Mouse (Mus musculus) kidney, embryonic 15.5 days (tissue): Measurements from ENCODE around the gene Zmym4. TPM values are rescaled to one million over a fixed set of nuclear protein-coding genes. Genes with fewer than 3 reads are reported as not detected.

Source experiments
- ATAC-seq: fragments of 200-750 bp; cut with Nextera tagmentation; replicated peaks from 2 replicates; pipeline ENCODE4 v1.8.0; 2017; ENCODE audit warnings: moderate TSS enrichment; ENCODE audit not compliant: low FRiP score
- H3K27ac ChIP-seq: fragments of 300-500 bp; sonication (generic); 2 replicates; pipeline ENCODE4 v1.5.1; 2015; ENCODE audit warnings: mild to moderate bottlenecking, inconsistent platforms
- H3K27me3 ChIP-seq: fragments of 300-500 bp; sonication (generic); 2 replicates; pipeline ENCODE4 v1.6.1; 2015; ENCODE audit warnings: inconsistent platforms
- H3K36me3 ChIP-seq: fragments of 300-500 bp; sonication (generic); 2 replicates; pipeline ENCODE4 v1.6.1; 2015; ENCODE audit warnings: inconsistent platforms
- H3K4me1 ChIP-seq: fragments of 300-500 bp; sonication (generic); 2 replicates; pipeline ENCODE4 v1.6.1; 2015; ENCODE audit warnings: inconsistent platforms
- H3K4me2 ChIP-seq: fragments of 300-500 bp; sonication (generic); 2 replicates; pipeline ENCODE4 v1.6.1; 2015; ENCODE audit warnings: moderate library complexity, mild to moderate bottlenecking, inconsistent platforms
- H3K4me3 ChIP-seq: fragments of 300-500 bp; sonication (generic); replicated peaks from 2 replicates; pipeline ENCODE4 v1.5.1; 2015; ENCODE audit warnings: mild to moderate bottlenecking, inconsistent platforms
- H3K9ac ChIP-seq: fragments of 300-500 bp; sonication (generic); 2 replicates; pipeline ENCODE4 v1.6.1; 2015; ENCODE audit warnings: mild to moderate bottlenecking, inconsistent platforms
- H3K9me3 ChIP-seq: fragments of 300-500 bp; sonication (generic); replicated peaks from 2 replicates; pipeline ENCODE4 v1.6.1; 2016; ENCODE audit warnings: inconsistent platforms
- WGBS: fragments of 180-500 bp; shearing (Covaris S2); methylation state at CpG from one replicate; pipeline ENCODE4 v1.1.7; 2015; ENCODE audit warnings: mixed read lengths; 5-methylcytosine and 5-hydroxymethylcytosine counted together
- polyA plus RNA-seq: library from polyadenylated mRNA; unstranded; fragments of >200 nt; fragmentation: Nextera tagmentation; extraction: Ambion mirVana; gene quantifications from 2 replicates; pipeline ENCODE4 v1.2.1, GENCODE M21; 2015

Gene Zmym4
- polyA plus RNA-seq, 1 experiment from 2014 or later: 20.3 TPM

- no peaks in the 10 kb centered on the region for H3K9me3 ChIP-seq
- no peak for ATAC-seq
- H3K9ac ChIP-seq: no peak overlapping the region
- H3K4me3 ChIP-seq: no peak overlapping the region
- peaks cover 61% of the 10 kb centered on the region for H3K36me3 ChIP-seq
- no peaks in the 10 kb centered on the region for H3K27me3 ChIP-seq
- H3K4me1 ChIP-seq: peaks cover 4% of the 10 kb centered on the region
- H3K27ac ChIP-seq: no peak overlapping the region
- H3K4me2 ChIP-seq: no peak overlapping the region
- 78% methylated on average over 4 of the region's 4 CpGs for WGBS
Observed at GRCm38 (mm10) chr4:126845664-126846063, 122.3 kb downstream of the Zmym4 start.

GRCm38 (mm10) chr4:126842911-126843310, 125.0 kb downstream of the Zmym4 start:
- Histone ChIP-seq H3K9ac (no peak overlapping the region), H3K27me3 (no peaks in the 10 kb centered on the region), H3K27ac (no peak overlapping the region), H3K4me3 (no peak overlapping the region), H3K4me2 (no peak overlapping the region), H3K4me1 (no peaks in the 10 kb centered on the region), H3K9me3 (no peaks in the 10 kb centered on the region), H3K36me3 (peaks cover 51% of the 10 kb centered on the region)
- 46% methylated on average over 3 of the region's 3 CpGs for WGBS
- ATAC-seq: no peak

- WGBS: 87% methylated on average over 15 of the region's 15 CpGs
- Histone ChIP-seq H3K27me3 (no peaks in the 10 kb centered on the region), H3K4me3 (no peak overlapping the region), H3K36me3 (peaks cover 49% of the 10 kb centered on the region), H3K9me3 (no peaks in the 10 kb centered on the region), H3K9ac (no peak overlapping the region), H3K27ac (no peak overlapping the region), H3K4me1 (no peaks in the 10 kb centered on the region), H3K4me2 (no peak overlapping the region)
- no peak for ATAC-seq
Observed at GRCm38 (mm10) chr4:126840996-126841560, 126.9 kb downstream of the Zmym4 start.

- Histone ChIP-seq H3K27ac (no peak overlapping the region), H3K9ac (no peak overlapping the region), H3K4me3 (no peak overlapping the region), H3K4me2 (no peak overlapping the region), H3K36me3 (peaks cover 51% of the 10 kb centered on the region), H3K9me3 (no peaks in the 10 kb centered on the region), H3K27me3 (no peaks in the 10 kb centered on the region), H3K4me1 (no peaks in the 10 kb centered on the region)
- 17% methylated on average over 7 of the region's 7 CpGs for WGBS
- ATAC-seq: no peak
Observed at GRCm38 (mm10) chr4:126839873-126840272, 128.1 kb downstream of the Zmym4 start.

- H3K9ac ChIP-seq: no peak overlapping the region
- no peak for ATAC-seq
- no peak overlapping the region for H3K4me3 ChIP-seq
- no peaks in the 10 kb centered on the region for H3K27me3 ChIP-seq
- H3K9me3 ChIP-seq: no peaks in the 10 kb centered on the region
- no peak overlapping the region for H3K27ac ChIP-seq
- no peak overlapping the region for H3K4me2 ChIP-seq
- peaks cover 51% of the 10 kb centered on the region for H3K36me3 ChIP-seq
- H3K4me1 ChIP-seq: no peaks in the 10 kb centered on the region
- whole genome bisulfite sequencing: 72% methylated on average over 7 of the region's 7 CpGs
Observed at GRCm38 (mm10) chr4:126838799-126839198, 129.1 kb downstream of the Zmym4 start.

GRCm38 (mm10) chr4:126831122-126831521, 136.8 kb downstream of the Zmym4 start:
- Histone ChIP-seq H3K4me3 (no peak overlapping the region), H3K27ac (no peak overlapping the region), H3K36me3 (peaks cover 46% of the 10 kb centered on the region), H3K9ac (no peak overlapping the region), H3K9me3 (no peaks in the 10 kb centered on the region), H3K4me1 (no peaks in the 10 kb centered on the region), H3K27me3 (no peaks in the 10 kb centered on the region), H3K4me2 (no peak overlapping the region)
- no peak for ATAC-seq
- 97% methylated on average over 5 of the region's 5 CpGs for WGBS

GRCm38 (mm10) chr4:126823917-126824316, 144.0 kb downstream of the Zmym4 start:
- no peak for ATAC-seq
- Histone ChIP-seq H3K36me3 (peaks cover 9% of the 10 kb centered on the region; the same call in 1 of the 2 replicates), H3K27me3 (no peaks in the 10 kb centered on the region), H3K9me3 (no peaks in the 10 kb centered on the region), H3K9ac (no peak overlapping the region), H3K4me3 (no peak overlapping the region), H3K4me2 (no peak overlapping the region), H3K27ac (no peak overlapping the region), H3K4me1 (no peaks in the 10 kb centered on the region)
- 80% methylated on average over 5 of the region's 5 CpGs for WGBS

- Histone ChIP-seq H3K27me3 (no peaks in the 10 kb centered on the region), H3K9ac (no peak overlapping the region), H3K4me1 (no peaks in the 10 kb centered on the region), H3K4me2 (no peak overlapping the region), H3K9me3 (no peaks in the 10 kb centered on the region), H3K4me3 (no peak overlapping the region), H3K27ac (no peak overlapping the region), H3K36me3 (peaks cover 11% of the 10 kb centered on the region; the same call in 1 of the 2 replicates)
- ATAC-seq: peak; percentile 52; the same call in 1 of the 2 replicates
- 68% methylated on average over 9 of the region's 9 CpGs for WGBS
Observed at GRCm38 (mm10) chr4:126822891-126823882, 144.7 kb downstream of the Zmym4 start.

GRCm38 (mm10) chr4:126814854-126815253, 153.1 kb downstream of the Zmym4 start:
- H3K9me3 ChIP-seq: no peaks in the 10 kb centered on the region
- no peak overlapping the region for H3K27ac ChIP-seq
- WGBS: 78% methylated on average over 5 of the region's 5 CpGs
- no peaks in the 10 kb centered on the region for H3K27me3 ChIP-seq
- no peak for ATAC-seq
- H3K36me3 ChIP-seq: peaks cover 32% of the 10 kb centered on the region; the same call in 1 of the 2 replicates
- H3K9ac ChIP-seq: no peak overlapping the region
- H3K4me2 ChIP-seq: no peak overlapping the region
- no peak overlapping the region for H3K4me3 ChIP-seq
- no peaks in the 10 kb centered on the region for H3K4me1 ChIP-seq

GRCm38 (mm10) chr4:126813212-126813611, 154.7 kb downstream of the Zmym4 start:
- Histone ChIP-seq H3K4me2 (no peak overlapping the region), H3K9me3 (no peaks in the 10 kb centered on the region), H3K36me3 (peaks cover 39% of the 10 kb centered on the region; the same call in 1 of the 2 replicates), H3K4me1 (no peaks in the 10 kb centered on the region), H3K27me3 (no peaks in the 10 kb centered on the region), H3K9ac (no peak overlapping the region), H3K27ac (no peak overlapping the region), H3K4me3 (no peak overlapping the region)
- WGBS: 75% methylated on average over 5 of the region's 5 CpGs
- ATAC-seq: no peak
